Mouse (Mus musculus) MEL (cell line): ENCODE measurements around the gene Tomm7.

Source experiments
- CTCF ChIP-seq, 3 experiments: IDR thresholded peaks in 2 of 3; conservative IDR thresholded peaks in 1 of 3; 2 replicates each; pipeline ENCODE4 v1.5.1; 2011 to 2012; ENCODE audit warnings: low read length in 3 of 3, low read depth in 2 of 3, mild to moderate bottlenecking in 2 of 3, improper control_type of control experiment in 1 of 3, inconsistent platforms in 1 of 3, mixed read lengths in 1 of 3, moderate library complexity in 1 of 3; ENCODE audit not compliant: control insufficient read depth in 1 of 3, insufficient read depth in 1 of 3, poor library complexity in 1 of 3, severe bottlenecking in 1 of 3
- JUND ChIP-seq: IDR thresholded peaks from 2 replicates; pipeline ENCODE4 v1.6.1; 2011; ENCODE audit warnings: low read depth, mild to moderate bottlenecking, improper control_type of control experiment, low read length
- MYC ChIP-seq: IDR thresholded peaks from 2 replicates; pipeline ENCODE4 v1.6.1; 2011; ENCODE audit warnings: low read depth, mild to moderate bottlenecking, low read length, improper control_type of control experiment, moderate library complexity
- POLR2A ChIP-seq, 2 experiments: IDR thresholded peaks; 2 replicates each; pipeline ENCODE4 v1.6.1; 2011 to 2012; ENCODE audit warnings: low read length in 2 of 2, mild to moderate bottlenecking in 2 of 2, control low read depth in 1 of 2, improper control_type of control experiment in 1 of 2, low read depth in 1 of 2, moderate library complexity in 1 of 2; ENCODE audit not compliant: control insufficient read depth in 1 of 2, insufficient read depth in 1 of 2, poor library complexity in 1 of 2
- RCOR1 ChIP-seq: IDR thresholded peaks from 2 replicates; pipeline ENCODE4 v1.6.1; 2012; ENCODE audit warnings: low read depth, mild to moderate bottlenecking, inconsistent platforms, low read length, improper control_type of control experiment

GRCm38 (mm10) chr5:23843674-23844530, at the start of gene Tomm7:
- TF ChIP-seq MYC = peak; percentile 95
- TF ChIP-seq CTCF (IDR thresholded peaks at IDR 0.05 in 2 of 3, conservative IDR thresholded peaks at IDR 0.05 in 1 of 3; ENCODE audit: control insufficient read depth in 1 of 3, insufficient read depth in 1 of 3, low read depth in 2 of 3, low read length in 3 of 3, poor library complexity in 1 of 3, severe bottlenecking in 1 of 3) = no peak
- TF ChIP-seq JUND = 0 out of 2 replicates have a peak, but pooled peaks have one; percentile 72
- TF ChIP-seq POLR2A (IDR thresholded peaks at IDR 0.05; ENCODE audit: control insufficient read depth in 1 of 2, insufficient read depth in 1 of 2, low read depth in 1 of 2, low read length in 2 of 2, poor library complexity in 1 of 2) = peak; percentile 64 to 91
- peak; percentile 21; the same call in 1 of the 2 replicates for TF ChIP-seq RCOR1
